Mouse (Mus musculus): Measurements from ENCODE around the gene 5330417C22Rik. TPM values are rescaled to one million over a fixed set of nuclear protein-coding genes. Genes with fewer than 3 reads are reported as not detected.
A peak's percentile ranks its signal among the peaks of the same experiment; 100 is the strongest.
"Not testable (repeated sequence)": the region's sequence is repeated elsewhere in the genome, so short reads cannot be mapped to it uniquely, and the experiment has no call there.

The 5330417C22Rik gene
- polyA plus RNA-seq, 1 experiment from 2014 or later = 10.0 TPM

- H3K4me1 ChIP-seq (replicated peaks) = no peaks in the 10 kb centered on the region
- H3K4me3 ChIP-seq = no peak overlapping the region
- H3K36me3 ChIP-seq = no peaks in the 10 kb centered on the region
- H3K27me3 ChIP-seq = no peaks in the 10 kb centered on the region
- WGBS = 50% methylated on average over 4 of the region's 4 CpGs
- no peaks in the 10 kb centered on the region for H3K9me3 ChIP-seq
- no peak overlapping the region for H3K27ac ChIP-seq
- no peak overlapping the region for H3K9ac ChIP-seq
- ATAC-seq (ENCODE audit: low FRiP score) = no peak
- no peak overlapping the region for H3K4me2 ChIP-seq
Observed at GRCm38 (mm10) chr3:108518276-108518675, 18.1 kb downstream of the 5330417C22Rik start.

DNA sequence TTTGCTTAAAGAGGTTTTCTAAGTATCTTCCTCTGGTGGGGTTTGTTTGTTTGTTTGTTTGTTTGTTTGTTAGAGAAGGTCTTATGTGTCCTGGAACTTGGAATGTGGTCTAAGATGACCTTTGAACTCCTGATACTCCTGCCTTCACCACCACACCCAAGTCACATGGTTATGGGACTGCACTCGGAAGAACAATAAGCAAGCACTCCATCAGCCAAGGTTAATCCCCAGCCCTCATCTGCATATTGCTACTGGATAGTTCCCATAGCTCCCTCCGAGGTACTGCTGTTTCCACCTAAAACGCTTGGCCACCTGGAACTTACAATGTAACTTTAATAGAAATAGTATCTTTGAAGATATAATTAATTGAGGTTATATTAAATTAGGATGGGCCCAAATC, 22.9 kb downstream of the 5330417C22Rik start:
- H3K9me3 ChIP-seq = no peaks in the 10 kb centered on the region
- H3K27ac ChIP-seq = no peak overlapping the region
- no peak overlapping the region for H3K9ac ChIP-seq
- H3K4me2 ChIP-seq = no peak overlapping the region
- H3K27me3 ChIP-seq = no peaks in the 10 kb centered on the region
- ATAC-seq (ENCODE audit: low FRiP score) = no peak
- H3K36me3 ChIP-seq = no peaks in the 10 kb centered on the region
- no peak overlapping the region for H3K4me3 ChIP-seq
- WGBS = 74% methylated on average over 3 of the region's 3 CpGs
- H3K4me1 ChIP-seq (replicated peaks) = peaks cover 26% of the 10 kb centered on the region

DNA sequence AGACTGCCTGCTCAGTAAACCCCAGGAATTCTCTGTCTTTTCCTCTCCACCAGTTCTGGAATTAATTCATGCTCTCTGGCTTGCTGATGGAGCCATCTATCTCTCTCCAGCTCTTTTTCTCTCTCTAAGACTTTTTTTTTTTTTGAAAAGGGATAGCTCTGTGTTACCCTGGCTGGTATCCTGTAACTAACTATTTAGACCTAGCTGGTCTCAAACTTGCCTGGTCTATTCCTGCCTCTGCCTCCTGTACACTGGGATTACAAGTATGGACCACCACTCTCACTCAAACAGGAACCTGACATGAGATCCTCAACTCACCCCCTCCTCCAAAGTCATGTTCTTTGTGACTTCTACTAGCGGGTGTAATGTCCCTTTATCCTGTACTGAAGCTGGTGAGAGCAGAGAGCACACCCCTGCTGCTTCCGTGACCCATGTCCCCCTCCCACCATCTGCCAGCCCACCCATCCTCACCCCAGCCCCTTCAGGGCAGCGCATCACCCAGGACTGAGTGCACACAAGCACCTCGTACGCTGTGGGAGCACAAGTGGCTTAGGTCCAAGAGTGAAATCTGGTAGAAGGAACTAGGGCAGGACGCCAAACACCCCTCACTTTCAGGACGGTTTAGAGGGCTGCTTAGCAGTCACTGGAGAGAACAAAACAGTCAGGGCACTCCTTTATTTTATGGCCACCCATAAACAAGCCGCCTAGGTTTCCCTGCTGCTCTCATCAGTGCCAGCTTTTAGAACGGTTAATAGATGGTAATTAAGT, 25.4 kb downstream of the 5330417C22Rik start:
- no peak overlapping the region for H3K4me2 ChIP-seq
- H3K27ac ChIP-seq = peak overlapping the region; percentile 77
- H3K4me3 ChIP-seq = no peak overlapping the region
- H3K9ac ChIP-seq = no peak overlapping the region
- WGBS = 12% methylated on average over 9 of the region's 9 CpGs
- H3K27me3 ChIP-seq = no peaks in the 10 kb centered on the region
- H3K9me3 ChIP-seq = no peaks in the 10 kb centered on the region
- no peaks in the 10 kb centered on the region for H3K36me3 ChIP-seq
- H3K4me1 ChIP-seq (replicated peaks) = peaks cover 26% of the 10 kb centered on the region
- peak; percentile 65 for ATAC-seq (ENCODE audit: low FRiP score)

- Histone ChIP-seq H3K4me2 (no peak overlapping the region), H3K4me1 (replicated peaks) (peaks cover 26% of the 10 kb centered on the region), H3K9me3 (no peaks in the 10 kb centered on the region), H3K27ac (no peak overlapping the region), H3K4me3 (no peak overlapping the region), H3K36me3 (no peaks in the 10 kb centered on the region), H3K27me3 (no peaks in the 10 kb centered on the region), H3K9ac (no peak overlapping the region)
- WGBS = 55% methylated on average over 2 of the region's 2 CpGs
- peak; percentile 38; the same call in 1 of the 2 replicates for ATAC-seq (ENCODE audit: low FRiP score)
Observed at GRCm38 (mm10) chr3:108510156-108510555, 26.2 kb downstream of the 5330417C22Rik start.

DNA sequence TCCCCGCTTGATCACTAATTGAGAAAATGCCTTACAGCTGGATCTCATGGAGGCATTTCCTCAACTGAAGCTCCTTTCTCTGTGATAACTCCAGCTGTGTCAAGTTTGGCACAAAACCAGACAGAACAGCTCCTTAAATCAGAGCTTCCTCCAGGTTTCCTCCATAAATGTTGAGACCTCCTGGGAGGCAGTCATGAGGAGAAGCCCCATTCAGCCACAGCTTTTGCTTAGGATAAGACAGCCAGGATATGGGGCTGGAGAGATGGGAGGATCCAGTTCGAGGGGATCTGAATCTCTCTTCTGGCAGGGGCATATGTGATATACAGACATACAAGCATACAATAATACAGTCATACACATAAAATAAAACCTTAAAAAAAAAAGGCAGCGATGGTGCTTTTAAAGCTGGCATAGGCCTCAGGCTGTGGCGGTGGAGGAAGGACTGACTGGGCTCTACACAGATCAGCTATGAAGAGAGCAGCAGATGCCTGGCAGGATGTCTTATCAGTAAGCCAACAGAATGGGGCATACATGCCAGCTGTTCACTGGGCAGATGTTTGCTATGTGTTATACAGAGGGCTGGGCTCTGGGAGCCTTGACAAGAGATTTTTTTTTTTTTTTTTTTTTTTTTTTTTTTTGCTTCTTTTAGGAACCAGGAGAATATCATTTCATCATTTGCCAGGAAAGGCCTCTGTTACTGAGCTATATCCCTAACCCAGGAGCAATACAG, 27.4 kb downstream of the 5330417C22Rik start:
- H3K4me3 ChIP-seq = no peak overlapping the region
- H3K9me3 ChIP-seq = no peaks in the 10 kb centered on the region
- peak overlapping the region; percentile 58 for H3K27ac ChIP-seq
- no peak for ATAC-seq (ENCODE audit: low FRiP score)
- peaks cover 26% of the 10 kb centered on the region for H3K4me1 ChIP-seq (replicated peaks)
- no peak overlapping the region for H3K9ac ChIP-seq
- WGBS = 77% methylated on average over 4 of the region's 4 CpGs
- no peaks in the 10 kb centered on the region for H3K36me3 ChIP-seq
- no peaks in the 10 kb centered on the region for H3K27me3 ChIP-seq
- H3K4me2 ChIP-seq = no peak overlapping the region

- no peak overlapping the region for H3K9ac ChIP-seq
- no peak overlapping the region for H3K4me3 ChIP-seq
- H3K4me1 ChIP-seq (replicated peaks) = peaks cover 9% of the 10 kb centered on the region
- ATAC-seq (ENCODE audit: low FRiP score) = no peak
- H3K36me3 ChIP-seq = no peaks in the 10 kb centered on the region
- H3K27me3 ChIP-seq = no peaks in the 10 kb centered on the region
- H3K27ac ChIP-seq = no peak overlapping the region
- 94% methylated on average over 4 of the region's 4 CpGs for WGBS
- no peak overlapping the region for H3K4me2 ChIP-seq
- H3K9me3 ChIP-seq = no peaks in the 10 kb centered on the region
Observed at GRCm38 (mm10) chr3:108503908-108504307, 32.4 kb downstream of the 5330417C22Rik start.

GRCm38 (mm10) chr3:108501411-108501810, 34.9 kb downstream of the 5330417C22Rik start:
- WGBS = 77% methylated on average over 3 of the region's 3 CpGs
- not testable (repeated sequence) for ATAC-seq (ENCODE audit: low FRiP score); H3K4me2 ChIP-seq; H3K27ac ChIP-seq; H3K4me3 ChIP-seq; H3K9me3 ChIP-seq; H3K36me3 ChIP-seq; H3K27me3 ChIP-seq; H3K9ac ChIP-seq
- H3K4me1 ChIP-seq (replicated peaks) = peaks cover 12% of the 10 kb centered on the region

DNA sequence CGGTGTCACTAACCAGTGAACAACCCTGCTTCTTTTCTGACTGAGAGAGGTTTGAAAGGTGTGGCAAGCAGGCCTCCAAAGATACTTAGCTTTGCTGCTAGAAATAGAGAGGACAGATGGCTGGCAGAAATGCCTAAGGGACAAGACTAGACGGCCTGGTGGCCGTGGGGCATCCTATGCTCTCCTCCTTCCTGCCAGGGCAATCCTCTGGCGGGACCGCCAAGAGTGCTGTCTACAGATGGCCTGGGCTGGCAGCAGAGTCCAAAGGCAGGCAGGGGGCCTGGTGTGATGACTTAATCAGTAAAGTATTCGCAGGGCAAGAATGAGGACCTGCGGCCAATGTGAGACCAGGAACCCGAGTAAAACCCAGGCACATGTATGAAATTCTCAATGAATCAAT, 36.5 kb downstream of the 5330417C22Rik start:
- Histone ChIP-seq H3K36me3 (no peaks in the 10 kb centered on the region), H3K27ac (no peak overlapping the region), H3K9ac (no peak overlapping the region), H3K4me3 (no peak overlapping the region), H3K27me3 (no peaks in the 10 kb centered on the region), H3K4me2 (no peak overlapping the region), H3K9me3 (no peaks in the 10 kb centered on the region), H3K4me1 (replicated peaks) (peaks cover 26% of the 10 kb centered on the region)
- 63% methylated on average over 8 of the region's 8 CpGs for WGBS
- ATAC-seq (ENCODE audit: low FRiP score) = no peak

DNA sequence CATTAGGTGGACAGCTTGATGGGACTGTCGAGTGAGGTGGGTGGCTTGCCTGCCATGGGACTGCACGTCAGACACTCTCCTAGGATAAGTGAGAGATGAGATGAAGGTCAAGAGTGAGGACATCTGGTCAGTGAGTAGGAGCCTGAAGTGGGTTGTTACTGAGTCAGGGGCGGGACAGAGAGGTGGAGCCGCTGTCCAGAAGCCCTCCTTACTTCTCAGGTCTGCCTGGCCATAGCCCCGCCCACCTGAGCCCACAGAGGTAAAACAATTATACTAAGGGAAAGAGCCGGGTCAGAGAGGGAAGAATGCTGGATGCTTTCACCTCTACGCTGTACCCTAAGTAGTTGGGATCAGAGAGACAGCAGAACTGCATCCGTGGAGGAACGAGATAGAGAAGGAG, 38.7 kb downstream of the 5330417C22Rik start:
- Histone ChIP-seq H3K4me1 (replicated peaks) (peaks cover 26% of the 10 kb centered on the region), H3K9ac (no peak overlapping the region)
- 44% methylated on average over 9 of the region's 9 CpGs for WGBS

DNA sequence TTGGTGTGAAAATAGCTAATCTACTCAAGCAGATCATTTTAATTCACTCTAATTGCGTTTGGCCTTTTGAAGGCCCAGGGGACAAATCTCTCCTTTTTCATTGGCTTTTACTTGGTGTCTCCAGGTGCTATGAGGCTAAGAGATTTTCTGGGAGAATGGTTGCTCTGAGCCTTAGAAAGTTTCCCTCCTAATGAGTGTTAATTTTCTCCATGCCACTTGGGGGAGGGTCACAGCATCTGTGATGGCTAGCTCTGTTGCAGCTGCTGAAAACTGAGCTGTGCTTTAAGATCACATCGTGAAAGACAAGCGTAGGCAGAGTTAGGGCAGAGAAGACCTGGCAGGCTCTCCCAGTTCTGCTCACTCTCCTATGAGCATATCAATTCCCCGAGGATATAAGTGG, 40.9 kb downstream of the 5330417C22Rik start:
- Histone ChIP-seq H3K27me3 (no peaks in the 10 kb centered on the region), H3K27ac (peak overlapping the region; percentile 45; the same call in 1 of the 2 replicates), H3K9ac (no peak overlapping the region), H3K36me3 (no peaks in the 10 kb centered on the region), H3K4me1 (replicated peaks) (peaks cover 26% of the 10 kb centered on the region), H3K9me3 (no peaks in the 10 kb centered on the region), H3K4me3 (no peak overlapping the region), H3K4me2 (0 out of 2 replicates have a peak overlapping the region, but pooled peaks have one; percentile 6)
- ATAC-seq (ENCODE audit: low FRiP score) = no peak
- 40% methylated on average over 4 of the region's 4 CpGs for WGBS

More for the DNA sequence above, 38.7 kb downstream of the 5330417C22Rik start:
- no peak overlapping the region for H3K4me3 ChIP-seq
- H3K4me2 ChIP-seq = no peak overlapping the region
- H3K27me3 ChIP-seq = no peaks in the 10 kb centered on the region
- no peak for ATAC-seq (ENCODE audit: low FRiP score)
- H3K36me3 ChIP-seq = no peaks in the 10 kb centered on the region
- no peak overlapping the region for H3K27ac ChIP-seq
- no peaks in the 10 kb centered on the region for H3K9me3 ChIP-seq

DNA sequence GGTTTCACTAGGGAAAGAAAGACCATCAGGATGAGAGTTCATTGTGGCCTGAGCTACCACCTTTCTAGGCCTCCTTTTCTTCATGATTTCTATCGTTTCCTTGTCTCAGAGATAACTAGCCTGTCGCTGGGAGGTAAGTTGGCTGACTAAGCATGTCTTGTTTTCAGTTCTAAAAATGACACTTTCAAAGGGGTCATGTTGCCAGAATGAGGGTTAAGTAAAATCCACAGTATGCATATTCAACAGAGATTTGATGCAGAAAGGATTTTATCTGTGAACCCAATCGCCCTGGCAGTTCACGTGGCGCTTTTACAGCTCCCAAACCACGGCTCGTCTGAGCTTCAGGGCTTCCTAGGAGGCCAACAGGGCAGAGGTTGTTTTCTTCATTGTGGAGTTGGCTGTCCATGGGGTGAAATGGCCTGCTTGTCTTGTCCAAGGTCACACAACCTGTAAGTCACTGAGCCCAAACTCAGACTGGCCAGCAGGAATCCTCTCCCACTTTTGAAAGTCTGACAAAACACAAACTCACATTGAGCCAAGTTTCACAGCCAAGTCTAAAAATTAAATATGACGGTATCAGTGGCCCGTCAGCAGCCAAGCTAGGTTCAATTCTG, 41.4 kb downstream of the 5330417C22Rik start:
- H3K27ac ChIP-seq = peak overlapping the region; percentile 45; the same call in 1 of the 2 replicates
- H3K9me3 ChIP-seq = no peaks in the 10 kb centered on the region
- H3K36me3 ChIP-seq = no peaks in the 10 kb centered on the region
- H3K9ac ChIP-seq = no peak overlapping the region
- no peaks in the 10 kb centered on the region for H3K27me3 ChIP-seq
- no peak for ATAC-seq (ENCODE audit: low FRiP score)
- no peak overlapping the region for H3K4me2 ChIP-seq
- H3K4me3 ChIP-seq = no peak overlapping the region
- peaks cover 26% of the 10 kb centered on the region for H3K4me1 ChIP-seq (replicated peaks)
- WGBS = 71% methylated on average over 9 of the region's 9 CpGs

GRCm38 (mm10) chr3:108489968-108490367, 46.4 kb downstream of the 5330417C22Rik start:
- H3K4me1 ChIP-seq (replicated peaks) = 0 out of 2 replicates have a peak, but pooled peaks cover 2% of the 10 kb centered on the region
- no peak overlapping the region for H3K4me2 ChIP-seq
- no peak for ATAC-seq (ENCODE audit: low FRiP score)
- no peak overlapping the region for H3K9ac ChIP-seq
- 49% methylated on average over 3 of the region's 3 CpGs for WGBS
- 0 out of 2 replicates have a peak, but pooled peaks cover 2% of the 10 kb centered on the region for H3K36me3 ChIP-seq
- H3K4me3 ChIP-seq = no peak overlapping the region
- H3K9me3 ChIP-seq = no peaks in the 10 kb centered on the region
- no peaks in the 10 kb centered on the region for H3K27me3 ChIP-seq
- H3K27ac ChIP-seq = no peak overlapping the region
